Mouse (Mus musculus) gastrocnemius, adult 18-20 months (tissue): ENCODE results near the gene Phlpp2. TPM values are rescaled to one million over a fixed set of nuclear protein-coding genes. Genes with fewer than 3 reads are reported as not detected.

Source experiments
- DNase-seq: peaks from one replicate; pipeline ENCODE4 v3.0.0; 2021; ENCODE audit warnings: low spot score
- total RNA-seq, 2 experiments: library from RNA; stranded (reverse); gene quantifications; 2 replicates each; pipeline ENCODE4 v1.2.3; 2021

Phlpp2 gene
- total RNA-seq, 2 experiments from 2014 or later: 1.8 to 2.3 TPM

DNA sequence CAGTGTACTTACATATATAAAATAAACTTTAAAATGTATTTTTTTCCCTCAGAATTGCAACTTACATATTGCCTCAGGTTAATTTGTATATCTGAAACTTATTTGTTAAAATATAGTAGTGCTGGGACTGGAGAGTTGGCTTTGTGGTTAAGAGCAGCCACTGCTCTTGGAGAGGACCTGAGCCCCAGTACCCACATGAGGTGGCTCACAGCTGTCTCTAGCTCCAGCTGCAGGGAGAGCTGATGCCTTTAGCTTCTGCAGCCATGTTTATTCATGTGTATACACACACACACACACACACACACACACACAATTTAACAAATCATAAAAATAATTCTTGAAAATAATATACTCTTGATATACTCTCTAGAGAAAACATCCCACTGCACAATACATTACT lies 34.0 kb downstream of the Phlpp2 start:
- no peak for DNase-seq

DNA sequence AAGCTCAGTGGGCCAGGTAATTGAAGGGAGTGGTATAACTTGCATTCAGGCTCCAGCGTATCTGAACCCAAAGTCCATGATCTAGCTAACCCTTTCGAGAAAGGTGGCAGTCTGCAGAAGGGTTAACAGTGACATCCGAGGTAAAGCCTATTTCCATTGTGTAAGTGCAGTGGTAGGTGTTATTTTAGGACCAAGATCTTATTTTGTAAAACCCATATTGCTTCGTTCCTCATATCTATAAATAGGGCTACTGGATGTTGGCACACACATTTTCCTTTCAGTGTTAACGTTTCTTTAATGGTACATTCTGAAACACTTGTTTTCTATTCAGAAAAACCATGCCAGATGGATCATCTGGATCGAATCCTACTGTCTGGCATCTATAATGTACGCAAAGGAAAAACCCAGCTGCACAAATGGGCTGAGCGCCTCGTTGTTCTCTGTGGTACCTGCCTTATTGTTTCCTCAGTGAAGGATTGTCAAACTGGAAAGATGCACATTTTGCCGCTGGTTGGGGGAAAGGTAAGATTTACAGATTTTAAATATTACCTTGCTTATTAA lies 35.6 kb downstream of the Phlpp2 start:
- no peak for DNase-seq

DNA sequence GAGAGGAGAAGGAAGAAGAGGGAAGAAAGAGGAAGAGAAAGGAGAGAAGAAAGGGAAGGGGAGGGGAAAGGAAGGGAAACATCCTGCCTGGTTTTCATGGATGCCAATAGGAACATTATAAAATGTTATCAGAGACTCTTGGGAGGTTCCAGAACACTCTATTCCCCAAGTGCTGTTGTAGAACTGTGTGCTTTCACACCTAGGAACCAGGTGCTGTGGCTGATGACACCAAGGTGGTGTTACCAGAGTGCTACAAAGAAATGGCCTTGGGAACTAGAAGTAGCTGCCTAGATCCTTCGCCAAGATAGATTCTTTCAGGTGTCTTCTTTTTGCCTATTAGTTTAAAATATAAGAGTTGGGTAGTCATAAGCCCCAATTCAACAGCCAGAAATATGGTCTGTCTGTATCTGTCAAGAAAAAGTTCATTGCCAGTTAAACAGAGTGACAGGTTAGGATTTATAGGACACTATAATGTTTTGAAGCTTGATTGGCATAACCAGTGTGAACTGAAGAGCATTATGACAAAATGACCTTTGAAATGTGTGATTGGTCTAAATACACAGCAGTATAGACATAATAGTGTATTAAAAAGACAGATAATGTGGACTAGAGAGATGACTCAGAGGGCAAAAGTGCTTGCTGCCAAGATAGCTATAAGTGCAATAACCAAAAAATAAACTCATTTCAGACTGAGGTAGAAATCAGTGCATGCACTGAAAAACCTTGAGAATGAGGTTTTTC lies 36.8 kb downstream of the Phlpp2 start:
- DNase-seq: no peak

DNA sequence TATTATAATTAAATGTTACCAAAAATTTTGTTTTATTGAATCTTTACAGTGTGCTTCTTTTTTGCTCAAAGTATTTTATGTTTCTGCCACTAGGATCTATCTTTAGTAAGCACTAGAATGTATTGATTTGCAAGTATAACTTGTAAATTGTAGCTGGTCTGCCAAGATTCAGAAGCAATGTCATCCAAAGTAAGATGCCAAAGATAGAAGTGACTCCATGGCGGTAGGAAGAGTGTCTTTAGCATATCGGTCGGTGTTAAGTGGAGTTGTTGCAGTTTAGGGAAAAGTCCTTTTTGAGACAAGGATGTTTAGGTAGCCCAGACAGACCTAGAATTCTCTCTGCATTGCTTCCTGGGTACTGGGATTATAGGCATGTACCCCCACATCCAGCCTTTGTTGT lies 38.6 kb downstream of the Phlpp2 start:
- DNase-seq: no peak

DNA sequence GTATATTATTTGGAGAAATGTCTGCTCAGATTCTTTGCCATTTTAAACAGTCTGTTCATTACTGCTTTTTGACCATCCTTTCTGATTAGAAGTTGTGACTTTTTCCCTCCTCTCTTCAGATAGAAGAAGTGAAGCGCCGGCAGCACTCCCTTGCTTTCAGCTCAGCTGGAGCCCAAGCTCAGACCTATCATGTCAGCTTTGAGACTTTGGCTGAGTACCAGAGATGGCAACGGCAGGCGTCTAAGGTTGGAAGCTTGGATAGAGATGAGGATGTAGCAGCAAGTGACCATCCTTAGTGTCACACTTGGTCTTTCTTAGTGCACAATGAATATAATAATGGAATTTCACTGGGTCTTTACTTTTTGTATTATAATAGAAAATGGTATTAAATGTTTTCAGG lies 39.0 kb downstream of the Phlpp2 start:
- no peak for DNase-seq

DNA sequence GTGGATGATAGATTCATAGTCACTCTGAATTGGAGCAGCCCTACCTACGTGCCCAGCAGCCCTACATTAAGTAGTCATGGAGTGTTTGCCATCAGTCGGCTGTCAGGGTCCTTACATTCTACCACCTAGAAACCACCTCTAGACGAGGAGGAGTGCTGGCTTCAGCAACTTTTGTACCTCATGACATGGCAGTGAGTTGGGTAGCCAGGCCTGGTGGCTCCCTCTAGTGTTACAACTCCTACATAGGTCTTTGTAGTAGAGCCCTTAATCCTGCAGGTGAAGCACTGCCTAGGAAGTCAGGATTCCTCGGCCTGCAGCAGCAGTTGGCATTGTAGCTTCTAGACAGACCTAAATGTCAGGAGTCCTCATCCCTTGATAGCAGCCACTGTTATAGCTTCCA lies 48.9 kb downstream of the Phlpp2 start:
- DNase-seq: peak; percentile 59

DNA sequence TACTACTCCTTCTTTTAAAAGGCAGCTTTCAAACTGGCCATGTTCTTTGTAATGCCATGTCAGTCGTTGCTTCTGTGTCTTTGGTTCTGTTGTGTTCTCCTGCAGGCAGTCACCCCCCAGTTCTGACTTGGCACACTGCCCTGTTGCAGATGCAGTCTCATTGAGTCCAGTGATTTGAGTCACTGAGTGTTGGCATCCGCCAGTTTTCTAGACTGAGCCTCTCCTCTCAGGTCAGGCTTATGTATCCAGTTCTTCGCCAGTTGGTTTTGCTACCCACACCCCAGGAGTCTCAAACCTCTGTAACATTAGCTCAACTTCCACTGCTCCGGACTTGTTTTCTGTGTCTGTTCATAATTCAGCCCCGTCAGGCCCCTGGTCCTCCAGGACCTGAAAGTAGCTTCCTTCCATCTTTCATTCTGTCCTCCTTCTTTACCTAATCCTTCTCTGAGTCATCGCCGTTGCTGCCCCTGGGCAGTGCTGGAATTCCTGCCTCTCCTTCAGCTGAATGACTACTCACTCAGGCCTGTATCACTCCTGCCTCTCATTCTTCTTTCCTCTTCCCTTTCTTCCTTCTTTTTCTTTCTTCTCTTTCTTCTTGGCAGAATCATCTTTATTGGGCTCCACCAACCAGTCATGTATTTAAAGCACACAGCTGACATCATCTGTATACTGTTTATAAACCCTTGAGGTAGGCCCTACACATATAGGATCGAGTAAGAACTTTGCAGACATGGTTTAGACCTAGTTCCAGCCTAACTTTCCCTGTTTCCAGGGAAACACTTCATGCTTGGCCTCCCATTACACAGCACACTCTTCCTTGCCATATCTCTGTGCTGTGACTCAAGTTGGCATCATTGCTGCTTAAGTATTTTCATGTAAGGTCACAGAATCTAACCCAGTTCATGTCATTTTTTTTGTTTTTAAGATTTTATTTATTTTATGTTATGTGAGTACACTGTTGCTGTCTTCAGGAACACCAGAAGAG lies 52.4 kb downstream of the Phlpp2 start:
- DNase-seq: no peak

DNA sequence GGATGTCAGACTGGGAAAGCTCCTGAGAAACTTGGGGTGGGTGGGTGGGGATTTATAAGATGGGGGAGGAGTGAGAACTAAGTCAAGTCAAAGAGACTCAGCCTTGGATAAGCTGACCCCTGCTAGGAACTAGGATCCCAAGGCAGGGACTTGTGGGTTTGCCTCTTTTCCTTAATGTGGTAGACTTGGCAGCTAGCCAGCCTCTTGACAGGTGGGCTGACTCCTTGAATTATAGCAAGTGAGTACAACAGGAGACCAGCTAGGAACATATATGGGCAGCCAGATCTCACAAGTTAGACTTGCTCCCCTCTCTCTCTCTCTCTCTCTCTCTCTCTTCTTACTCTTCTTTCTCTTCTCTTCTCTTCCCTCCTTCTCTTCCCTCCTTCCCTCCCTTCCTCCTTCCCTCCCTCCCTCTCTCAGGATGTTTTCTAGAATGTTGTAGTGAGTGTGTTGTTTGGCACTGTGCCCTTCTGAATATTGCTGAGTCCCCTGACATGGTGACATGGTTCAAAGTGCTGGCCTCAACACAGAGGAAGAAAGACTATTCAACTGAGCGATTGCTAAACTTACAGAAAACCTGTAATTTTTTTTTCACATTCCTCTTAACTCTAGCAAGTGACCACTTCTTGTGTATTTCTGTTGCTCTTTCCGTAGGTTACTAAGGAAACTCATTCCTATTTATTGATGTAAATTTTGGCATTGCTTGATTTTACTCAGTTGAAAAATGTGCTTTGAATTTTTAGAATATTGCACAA lies 73.4 kb downstream of the Phlpp2 start:
- DNase-seq: no peak

DNA sequence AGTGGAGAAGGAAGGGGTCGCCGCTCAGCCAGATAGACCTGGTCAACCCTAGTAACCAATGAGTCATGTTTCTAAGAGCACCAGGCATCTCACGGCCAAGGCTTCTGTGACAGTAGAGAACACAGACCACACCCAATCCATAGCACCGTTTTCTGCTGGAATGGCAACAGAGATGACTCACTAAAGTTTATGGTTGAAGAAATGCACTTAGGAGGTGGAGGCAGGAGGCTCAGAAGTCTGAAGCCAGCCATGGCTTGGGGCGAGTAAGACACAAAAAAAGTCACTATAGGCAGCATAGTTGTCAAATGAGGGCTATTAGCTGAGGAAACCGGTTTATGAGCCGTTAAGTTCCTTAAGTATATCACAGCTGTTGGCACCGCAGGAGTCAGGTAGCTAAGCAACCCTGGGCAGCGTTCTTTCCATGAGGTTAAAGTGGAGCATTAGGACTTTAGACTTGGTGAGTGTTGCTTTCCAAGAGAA lies 76.9 kb downstream of the Phlpp2 start:
- DNase-seq: no peak

DNA sequence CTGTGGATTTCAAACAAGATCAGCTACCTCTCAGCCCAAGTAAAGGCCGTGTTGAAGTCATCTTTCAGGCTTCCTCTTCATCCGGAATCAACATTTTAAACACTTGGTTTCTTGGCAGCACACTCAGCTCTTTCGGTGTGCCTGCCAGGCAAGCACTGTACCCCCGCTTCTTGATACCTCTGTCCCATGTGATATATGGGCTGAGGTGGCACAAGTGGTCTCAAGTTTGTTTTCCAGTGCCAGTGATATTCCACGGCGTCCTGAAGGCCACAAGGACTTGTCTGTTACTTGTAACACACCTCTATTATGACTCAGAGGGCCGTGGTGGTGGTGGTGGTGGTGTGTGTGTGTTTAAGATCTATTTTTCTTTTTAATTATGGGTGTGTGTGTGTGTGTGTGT lies 77.4 kb downstream of the Phlpp2 start:
- no peak for DNase-seq

DNA sequence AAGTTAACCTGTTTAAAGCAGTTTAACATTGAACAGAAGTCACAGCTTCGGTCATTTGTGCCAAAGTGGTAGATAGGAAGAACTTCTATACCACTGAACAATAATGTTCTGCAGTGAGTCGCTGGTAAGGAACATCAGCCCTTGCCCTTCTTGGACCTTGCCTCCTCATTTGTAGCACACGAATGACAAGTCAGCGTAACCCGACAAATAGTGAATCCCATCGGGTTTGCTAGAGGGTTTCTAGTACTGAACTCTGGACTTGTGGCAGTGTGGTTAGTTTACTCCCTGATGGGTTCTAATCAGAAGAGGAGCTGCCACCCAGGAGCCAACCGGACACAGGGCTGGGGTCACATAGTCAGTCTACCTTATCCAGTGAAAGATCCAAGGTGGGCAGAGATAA lies 77.9 kb downstream of the Phlpp2 start:
- no peak for DNase-seq

DNA sequence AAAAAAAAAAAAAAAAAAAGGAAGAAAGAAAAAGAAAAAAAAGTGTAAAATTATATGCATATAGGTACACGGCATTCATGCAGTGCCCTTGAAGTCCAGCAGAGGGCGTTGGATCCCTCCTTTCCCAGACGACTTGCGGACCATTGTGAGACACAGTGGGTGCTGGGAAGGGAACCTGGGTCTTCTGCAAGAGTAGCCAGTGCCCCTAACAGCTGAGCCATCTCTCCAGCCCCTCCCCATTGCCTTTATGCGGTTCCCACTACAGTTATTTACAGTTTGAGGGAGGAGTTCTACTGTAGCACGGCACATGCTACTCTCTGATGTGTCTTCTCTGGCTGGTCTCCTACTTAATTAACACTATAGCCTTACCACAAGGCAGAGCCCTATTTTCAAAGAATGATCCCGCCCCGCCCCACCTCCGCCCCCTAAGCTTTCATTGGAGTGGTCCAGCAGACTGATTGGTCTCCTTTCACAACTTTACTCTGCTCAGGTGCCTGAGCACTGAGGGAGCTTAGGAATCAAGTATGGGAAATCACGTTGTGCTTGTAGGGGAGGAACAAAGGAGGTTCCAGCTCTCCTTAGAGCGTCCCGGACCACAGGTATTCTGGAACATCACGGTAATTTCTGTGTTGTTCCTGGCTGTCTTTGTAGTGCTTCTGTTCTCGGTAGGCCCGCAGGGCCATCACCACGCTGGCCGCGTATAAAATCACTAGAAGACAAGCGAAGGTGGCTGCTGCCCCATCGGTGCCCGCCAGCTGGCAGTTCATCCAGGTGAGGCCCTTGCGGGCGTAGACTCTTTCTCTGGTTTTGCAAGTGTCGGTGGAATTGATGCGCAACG lies 79.3 kb downstream of the Phlpp2 start:
- no peak for DNase-seq

DNA sequence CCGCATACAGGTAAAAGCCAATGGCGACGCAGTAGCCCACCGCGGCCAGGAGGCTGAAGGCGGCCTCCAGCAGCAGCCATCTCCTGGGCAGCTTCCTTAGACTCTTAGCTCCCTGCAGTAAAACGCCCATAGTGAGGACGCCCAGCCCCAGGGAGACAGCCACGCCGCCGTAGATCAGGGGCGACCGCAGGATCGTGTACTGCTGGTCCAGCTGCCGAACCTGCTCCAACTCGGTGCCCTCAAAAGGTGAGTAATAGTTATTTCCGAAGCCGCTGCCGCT lies 79.9 kb downstream of the Phlpp2 start:
- DNase-seq: no peak

DNA sequence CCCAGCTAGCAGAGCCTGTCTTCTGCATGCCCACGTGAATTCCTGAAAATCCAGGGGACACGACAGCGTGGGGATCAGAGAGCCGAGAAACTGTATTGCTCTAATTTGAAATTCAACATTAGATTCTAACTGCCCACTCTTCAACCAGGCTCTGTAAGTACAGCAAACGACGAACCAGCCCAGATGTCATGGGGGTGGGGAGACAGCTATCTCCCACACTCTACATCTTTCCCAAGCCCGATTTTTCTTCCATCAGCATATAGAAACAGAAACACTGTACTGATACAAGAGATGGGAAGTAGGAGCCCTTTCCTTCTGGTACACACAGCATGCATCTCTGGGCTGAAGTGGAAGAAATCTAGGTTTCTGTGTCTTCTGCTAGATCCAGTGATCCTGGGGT lies 83.8 kb downstream of the Phlpp2 start:
- DNase-seq: no peak

DNA sequence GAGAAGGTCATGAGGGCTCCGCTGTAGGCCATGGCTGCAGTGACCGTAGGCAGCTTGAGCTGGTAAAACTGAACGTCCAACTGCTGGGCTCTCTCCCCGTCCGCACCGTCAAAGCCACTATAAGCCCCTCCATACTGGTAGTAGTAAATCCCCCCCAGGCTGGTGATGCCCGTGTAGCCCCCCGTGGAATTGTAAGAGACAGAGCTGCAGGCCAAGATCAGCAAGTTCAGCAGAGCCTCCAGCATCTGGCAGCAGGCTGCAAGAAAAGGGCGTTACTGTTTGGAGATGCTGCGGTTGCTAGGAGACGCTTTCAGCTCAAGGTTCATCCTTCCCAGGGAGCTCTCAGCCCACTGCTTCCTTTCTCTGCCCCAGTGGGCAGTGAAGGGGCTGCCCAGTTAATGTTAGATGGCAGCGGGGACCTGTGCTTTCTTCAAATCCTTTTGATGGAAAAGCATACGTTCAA lies 86.2 kb downstream of the Phlpp2 start:
- peak; percentile 35 for DNase-seq

DNA sequence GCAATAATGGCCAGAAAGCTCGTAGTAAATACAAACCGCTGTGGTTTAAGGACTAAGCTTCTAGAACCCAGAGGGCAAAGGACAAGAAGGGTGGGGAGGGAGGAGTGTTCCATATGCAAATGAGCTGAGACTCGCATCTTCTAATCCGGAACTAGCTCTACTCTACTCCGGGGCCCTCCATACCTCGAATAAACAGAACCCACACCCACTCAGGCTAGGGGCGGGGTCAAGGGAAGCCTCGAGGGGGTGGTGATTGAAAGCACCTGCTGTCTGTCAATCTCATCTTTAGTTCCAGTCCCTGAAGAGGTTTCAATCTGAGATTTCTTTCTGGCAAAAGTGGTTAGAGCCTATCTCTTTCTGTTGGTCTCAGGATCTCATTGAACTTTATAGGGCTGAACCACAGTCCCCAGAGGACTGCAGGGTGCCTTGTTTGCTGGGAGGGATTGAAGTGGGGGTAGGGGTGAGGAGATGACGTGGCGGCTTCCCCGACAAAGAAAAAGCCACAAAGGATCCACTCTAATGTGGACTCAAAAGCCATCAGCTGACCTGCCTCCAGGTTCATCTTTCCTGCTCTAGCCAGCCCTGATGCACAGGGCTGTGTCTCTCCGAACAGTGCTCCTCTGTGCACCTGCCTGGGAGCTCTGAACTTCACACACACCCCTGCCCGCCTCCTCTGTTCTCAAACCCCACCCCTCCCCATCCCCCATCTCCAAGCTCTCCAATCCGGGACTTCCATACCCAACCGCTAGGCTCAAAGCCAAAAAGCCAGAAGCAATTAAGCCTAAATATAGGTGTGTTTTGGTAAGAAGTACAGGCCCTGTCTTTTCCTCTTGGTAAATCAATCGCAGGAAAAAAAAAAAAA lies 89.1 kb downstream of the Phlpp2 start:
- DNase-seq: no peak

DNA sequence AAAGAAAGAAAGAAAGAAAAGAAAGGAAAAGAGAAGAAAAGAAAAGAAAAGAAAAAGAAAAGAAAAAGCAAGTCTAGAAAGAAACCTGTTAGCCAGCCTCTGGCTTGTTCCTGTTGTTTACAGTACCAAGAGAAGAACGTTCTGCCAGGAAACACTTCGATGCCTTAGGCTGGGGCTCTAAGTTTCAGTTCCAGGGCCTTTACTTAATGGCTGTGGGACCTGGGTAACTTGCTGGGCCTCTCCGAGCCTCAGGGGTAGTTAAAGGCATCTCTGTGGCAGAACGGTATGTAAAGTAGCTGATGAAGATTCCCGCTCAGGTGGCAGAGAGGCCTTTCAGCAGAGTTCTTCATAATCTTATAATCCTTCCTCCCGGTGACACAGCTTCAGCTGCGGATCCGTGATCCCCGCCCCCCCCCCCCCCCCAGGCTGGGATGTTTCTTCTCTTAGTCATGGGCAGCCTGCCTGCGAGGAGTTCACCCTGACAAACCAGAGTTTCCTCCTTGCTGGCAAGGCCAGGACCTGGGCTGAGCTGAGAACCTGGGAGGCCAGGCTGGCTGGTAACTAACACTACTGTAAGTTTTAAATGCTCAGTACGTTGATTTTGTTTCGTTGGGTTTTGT lies 89.8 kb downstream of the Phlpp2 start:
- DNase-seq: no peak

DNA sequence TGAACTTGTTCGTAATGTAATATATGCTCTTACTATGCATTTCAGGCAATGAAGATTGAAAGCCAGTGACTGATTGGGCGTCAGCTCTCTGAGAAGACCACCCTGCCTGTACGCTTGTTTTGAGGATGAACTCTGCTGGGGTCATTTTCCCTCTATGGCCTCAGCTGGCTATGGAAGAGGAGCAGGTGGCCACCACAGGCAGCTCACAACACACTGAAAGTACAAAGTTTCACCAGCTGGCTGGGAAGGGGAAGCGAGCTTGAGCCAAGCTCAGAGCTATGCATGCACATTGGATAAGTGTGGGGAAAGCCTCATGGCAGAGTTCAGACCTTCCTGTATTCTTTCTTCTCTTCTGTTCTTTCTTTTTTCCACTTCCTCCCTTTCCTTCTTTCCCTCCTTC lies 90.8 kb downstream of the Phlpp2 start:
- DNase-seq: no peak

DNA sequence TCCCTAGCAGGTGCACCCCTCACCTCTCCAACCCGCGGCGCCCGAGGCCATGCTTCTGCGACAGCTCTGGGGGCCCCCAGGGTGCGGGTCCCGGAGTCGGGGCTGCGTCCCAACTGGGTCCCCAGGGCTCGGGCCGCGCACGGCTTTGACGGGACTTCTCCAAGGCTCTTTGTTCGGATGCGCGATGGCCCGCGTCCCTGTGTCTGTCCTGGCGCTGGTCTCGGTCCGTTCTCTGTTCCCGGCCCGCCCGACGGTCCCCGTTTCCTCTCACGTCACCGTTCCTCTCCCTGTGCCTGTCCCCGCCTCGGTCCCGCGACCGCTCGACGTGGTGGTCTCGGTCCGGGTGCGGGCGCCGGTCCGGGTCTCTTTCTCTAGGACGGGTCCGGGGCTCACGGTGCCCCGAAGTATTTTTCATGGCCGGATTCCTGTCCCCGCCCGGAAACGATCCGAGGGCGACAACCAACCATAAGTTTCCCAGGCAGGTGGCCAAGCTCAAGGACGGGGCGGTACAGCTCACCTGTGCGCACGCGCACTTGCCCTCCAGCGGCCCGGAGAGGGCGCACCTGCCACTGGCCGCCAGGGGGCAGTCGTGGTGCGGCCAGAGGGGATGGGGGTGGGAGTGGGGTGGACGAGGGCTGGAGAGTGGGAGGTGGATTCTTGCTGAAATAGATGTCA lies 93.5 kb downstream of the Phlpp2 start, which contains the start of gene Marveld3:
Gene Marveld3 (minus strand): TSS at position 511 of the 675 bp plus-strand sequence.
- DNase-seq: no peak
